Mouse (Mus musculus) lung, adult 2 months (tissue): ENCODE data around the gene Hoxc4.

Experiments used
- CTCF ChIP-seq: fragments of 200-500 bp; IDR thresholded peaks from 2 replicates; pipeline ENCODE4 v1.5.1; 2011; ENCODE audit warnings: mild to moderate bottlenecking, low read length, control low read depth; ENCODE audit not compliant: insufficient read depth
- POLR2A ChIP-seq: fragments of 200-500 bp; IDR thresholded peaks from 2 replicates; pipeline ENCODE4 v1.6.1; 2011; ENCODE audit warnings: low read depth, mild to moderate bottlenecking, control low read depth, low read length, borderline replicate concordance; ENCODE audit errors: extremely low read depth

DNA sequence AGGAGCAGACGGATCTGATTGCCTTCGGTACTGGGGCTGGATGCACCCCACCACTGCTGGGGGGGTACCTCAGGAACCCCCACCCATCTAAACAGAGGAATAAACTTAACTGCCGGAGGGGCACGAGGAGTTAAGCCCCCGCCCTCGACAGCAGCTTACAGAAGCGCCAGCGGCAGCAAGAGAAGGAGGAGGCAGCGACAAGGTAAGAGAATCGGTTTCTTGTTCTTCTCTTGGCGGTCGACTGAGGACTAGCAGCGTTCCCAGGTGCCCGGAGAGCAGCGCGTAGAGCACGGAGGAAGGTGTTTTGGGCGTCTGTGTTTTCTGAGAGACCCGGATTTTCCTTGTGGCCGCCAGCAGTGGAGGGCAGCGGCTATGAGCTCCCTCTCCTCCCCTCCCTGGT lies 46.5 kb upstream of the Hoxc4 start:
- TF ChIP-seq CTCF (no peak), POLR2A (no peak)
